Mouse (Mus musculus): ENCODE results near the gene Bdkrb2.

DNA sequence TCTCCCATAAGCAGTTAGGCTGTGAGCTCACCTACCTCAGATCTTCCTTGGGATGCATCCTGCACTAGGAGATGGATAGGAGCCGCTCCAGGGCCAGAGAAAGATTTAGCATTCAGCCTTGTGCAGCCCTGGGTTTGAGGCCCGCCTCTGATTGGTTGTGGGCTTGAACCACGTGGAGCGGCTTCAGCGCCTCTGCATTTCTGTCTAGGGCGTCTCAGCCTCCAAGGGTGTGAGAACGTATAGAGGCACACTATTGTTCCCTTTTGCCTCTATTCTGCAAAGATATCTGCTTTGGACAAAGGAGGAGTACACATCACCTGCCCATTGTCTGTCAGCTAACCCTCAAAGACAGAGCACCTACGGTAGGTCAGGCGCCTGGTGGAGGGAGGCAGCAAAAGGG is 19.5 kb downstream of the Bdkrb2 start:
- TF ChIP-seq CTCF (IDR thresholded peaks at IDR 0.05; ENCODE audit: low read depth, low read length), result no peak
- no peak for TF ChIP-seq POLR2AphosphoS5 (IDR thresholded peaks at IDR 0.05; ENCODE audit: insufficient replicate concordance, low read depth, low read length)
